Mouse (Mus musculus) induced T-regulatory cell, adult 2 months (primary cell): ENCODE measurements at regions not wholly inside any gene's neighbourhood (a gene's known extent, or its start where the extent isn't known, plus 50 kb on each side); places are given as distances from the start of the nearest gene placed in this dataset.

ENCODE experiments used
- DNase-seq: peaks from one replicate; pipeline ENCODE4 v3.0.0-alpha.2; 2012; ENCODE audit warnings: low read depth

GRCm38 (mm10) chr4:47870010-47870637, 174.8 kb upstream of the Nr4a3 start:
- no peak for DNase-seq

- DNase-seq, result no peak
These were observed 174.3 kb upstream of the Nr4a3 start for GRCm38 (mm10) chr4:47870638-47871019.

- no peak for DNase-seq
These were observed 163.4 kb upstream of the Nr4a3 start for GRCm38 (mm10) chr4:47881560-47881959.

- no peak for DNase-seq
These were observed 162.9 kb upstream of the Nr4a3 start for GRCm38 (mm10) chr4:47882076-47882475.

GRCm38 (mm10) chr4:47899579-47899978, 145.4 kb upstream of the Nr4a3 start:
- no peak for DNase-seq

GRCm38 (mm10) chr4:47902749-47903148, 142.2 kb upstream of the Nr4a3 start:
- no peak for DNase-seq

- DNase-seq, result peak; percentile 25
These were observed 132.7 kb upstream of the Nr4a3 start for GRCm38 (mm10) chr4:47912259-47912658.

- DNase-seq, result no peak
These were observed 125.4 kb upstream of the Nr4a3 start for GRCm38 (mm10) chr4:47919576-47919975.

- DNase-seq, result no peak
These were observed 113.5 kb upstream of the Nr4a3 start for GRCm38 (mm10) chr4:47931464-47931863.

- no peak for DNase-seq
These were observed 111.4 kb upstream of the Nr4a3 start for GRCm38 (mm10) chr4:47933526-47933925.

- DNase-seq, result no peak
These were observed 109.4 kb upstream of the Nr4a3 start for GRCm38 (mm10) chr4:47935547-47935946.

GRCm38 (mm10) chr4:47936470-47937125, 108.4 kb upstream of the Nr4a3 start:
- no peak for DNase-seq

- no peak for DNase-seq
These were observed 96.9 kb upstream of the Nr4a3 start for GRCm38 (mm10) chr4:47947869-47948573.

GRCm38 (mm10) chr4:47948789-47949188, 96.2 kb upstream of the Nr4a3 start:
- no peak for DNase-seq

GRCm38 (mm10) chr4:47954576-47955305, 90.2 kb upstream of the Nr4a3 start:
- DNase-seq, result no peak

- DNase-seq, result no peak
These were observed 80.3 kb upstream of the Nr4a3 start for GRCm38 (mm10) chr4:47964630-47965029.

- DNase-seq, result no peak
These were observed 73.1 kb upstream of the Nr4a3 start for GRCm38 (mm10) chr4:47971861-47972260.

- no peak for DNase-seq
These were observed 65.2 kb upstream of the Nr4a3 start for GRCm38 (mm10) chr4:47979579-47980313.
